Mouse (Mus musculus): ENCODE data around the gene Brinp2.

GRCm38 (mm10) chr1:158215581-158215980 is 140.5 kb downstream of the Brinp2 start:
- TF ChIP-seq CTCF (IDR thresholded peaks at IDR 0.05) (no peak), POLR2A (IDR thresholded peaks at IDR 0.05; ENCODE audit: insufficient read depth, low read depth, low read length) (no peak), EP300 (IDR thresholded peaks at IDR 0.05; ENCODE audit: insufficient read depth, low read depth, low read length) (no peak)

All from heart, adult 2 months (tissue).